Mouse (Mus musculus): ENCODE results near the gene Cacfd1. TPM values are rescaled to one million over a fixed set of nuclear protein-coding genes. Genes with fewer than 3 reads are reported as not detected.
A peak's percentile ranks its signal among the peaks of the same experiment; 100 is the strongest.

Gene Cacfd1
- total RNA-seq (2015; ENCODE audit: low replicate concordance) (1.2 and 4.4 TPM in 2 replicates), total RNA-seq (2017; ENCODE audit: low replicate concordance) (2.8 and 14.5 TPM in 2 replicates)

DNA sequence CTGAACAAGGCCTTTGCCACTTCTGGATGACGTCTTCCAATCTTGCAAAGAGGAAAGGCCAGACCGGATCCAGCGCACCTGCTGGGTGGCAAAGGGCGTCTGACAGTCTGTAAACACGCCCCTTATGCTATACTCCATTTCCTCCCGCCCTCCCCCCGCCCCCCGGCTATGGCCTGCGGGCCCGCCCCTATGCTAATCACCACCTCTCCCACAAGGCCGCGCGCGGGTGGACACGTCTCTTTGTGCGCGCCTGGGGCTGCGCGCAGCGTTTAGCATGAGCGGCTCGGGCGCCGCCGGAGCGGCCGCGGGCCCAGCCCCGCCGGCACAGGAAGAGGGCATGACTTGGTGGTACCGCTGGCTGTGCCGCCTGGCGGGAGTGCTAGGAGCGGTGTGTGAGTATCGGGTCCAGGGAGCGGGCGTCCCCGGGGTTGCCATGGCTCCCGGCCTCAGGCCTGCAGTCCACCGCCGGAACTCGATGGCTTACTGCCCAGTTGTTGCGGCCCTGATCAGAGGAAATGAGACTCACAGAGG is at the start of gene Cacfd1:
Gene Cacfd1, plus strand, starts transcription at position 213 of the 531 bp plus-strand sequence.
- ATAC-seq (replicated peaks; ENCODE audit: low FRiP score, poor library complexity, severe bottlenecking) = 0 out of 2 replicates have a peak, but pooled peaks have one; percentile 28

DNA sequence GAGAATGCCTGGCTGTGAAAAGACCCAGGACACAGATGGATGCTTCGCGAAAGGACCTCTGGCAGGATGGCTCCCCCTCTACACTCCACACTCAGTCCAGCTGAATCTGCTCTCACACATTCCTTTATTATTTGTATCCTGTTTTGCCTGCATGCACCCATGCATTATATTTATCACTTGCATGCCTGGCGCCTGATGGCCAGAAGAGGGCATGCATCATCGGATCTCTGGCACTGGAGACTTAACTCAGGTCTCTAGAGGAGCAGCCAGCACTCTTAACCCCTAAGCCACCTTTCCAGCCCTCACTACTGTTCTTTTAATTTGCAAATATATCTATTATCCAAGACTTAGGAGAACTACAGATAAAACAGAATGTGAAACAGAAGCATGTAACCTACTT is 49.0 kb upstream of the Cacfd1 start:
- no peak for ATAC-seq (replicated peaks; ENCODE audit: low FRiP score, poor library complexity, severe bottlenecking)

DNA sequence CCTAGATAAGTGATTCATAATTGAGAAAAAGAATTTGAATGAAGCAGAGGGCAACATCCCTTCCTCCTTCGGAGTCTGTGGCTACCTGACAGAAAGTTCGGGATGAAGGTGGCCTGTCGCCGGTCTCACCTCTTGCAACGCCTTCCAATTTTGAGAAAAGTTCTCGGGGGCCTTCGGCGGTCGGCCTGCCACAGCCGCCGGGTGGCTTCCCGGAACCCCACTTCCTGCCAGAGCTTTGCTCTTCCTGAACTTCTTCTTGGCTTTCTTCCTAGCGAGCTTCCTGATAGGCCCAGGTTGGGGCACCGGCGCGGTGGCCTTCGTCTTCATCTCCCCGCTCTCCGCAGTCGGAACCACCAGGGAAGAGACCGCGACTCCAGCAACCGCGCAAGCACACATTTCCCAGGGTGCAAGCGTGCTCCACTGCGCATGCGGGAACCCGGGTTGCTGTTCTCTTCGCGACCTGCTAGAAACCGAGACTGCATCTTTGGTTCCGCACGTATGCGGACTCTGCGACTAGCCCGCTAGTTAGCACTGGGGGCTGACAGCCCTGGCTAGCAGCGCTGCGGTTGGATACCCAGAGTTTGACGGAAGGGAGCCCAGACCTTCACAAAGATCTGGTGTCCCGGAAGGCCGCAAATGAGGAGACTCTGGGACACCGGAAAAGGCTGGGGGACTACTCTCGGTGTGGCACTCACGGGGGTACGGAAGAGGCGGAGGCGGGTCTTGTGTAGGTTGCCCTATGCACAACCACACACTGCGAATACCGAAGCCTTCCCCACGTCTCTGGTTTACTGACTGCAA is 45.6 kb upstream of the Cacfd1 start, which contains the start of gene Rexo4:
Gene Rexo4, minus strand, starts transcription at position 464 of the 801 bp plus-strand sequence.
- ATAC-seq (replicated peaks; ENCODE audit: low FRiP score, poor library complexity, severe bottlenecking) = peak; percentile 93

DNA sequence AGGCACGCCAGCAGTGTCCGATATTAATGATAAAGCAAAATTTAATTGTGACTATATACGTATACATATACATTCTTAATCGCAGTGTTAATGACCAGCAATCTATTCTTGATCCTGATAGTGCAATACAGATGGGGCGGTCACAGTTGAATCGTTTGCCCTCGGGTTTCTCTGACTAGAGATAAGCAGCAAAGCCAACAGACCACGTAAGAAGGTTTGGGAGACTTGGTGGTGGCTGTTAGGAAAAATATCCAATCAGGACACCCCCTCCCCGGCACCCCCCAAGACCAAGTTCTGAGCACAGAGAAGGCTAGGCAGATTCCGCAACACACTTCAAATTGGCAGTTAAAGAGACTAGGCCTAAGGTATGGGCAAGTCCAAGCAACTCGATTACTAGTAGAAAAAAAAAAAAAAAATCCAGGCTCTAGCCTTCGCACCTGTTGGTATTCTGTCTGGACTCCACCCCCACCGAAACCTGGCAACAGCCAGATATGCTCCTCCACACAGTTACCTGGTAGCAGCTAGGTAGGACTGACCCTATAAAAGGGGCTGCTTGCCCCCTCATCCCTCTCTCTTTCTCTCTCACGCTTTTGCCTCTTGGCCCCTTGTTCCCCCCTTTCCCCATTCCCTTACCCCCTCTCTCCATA is 44.9 kb upstream of the Cacfd1 start:
- ATAC-seq (replicated peaks; ENCODE audit: low FRiP score, poor library complexity, severe bottlenecking) = peak; percentile 16; the same call in 1 of the 2 replicates

DNA sequence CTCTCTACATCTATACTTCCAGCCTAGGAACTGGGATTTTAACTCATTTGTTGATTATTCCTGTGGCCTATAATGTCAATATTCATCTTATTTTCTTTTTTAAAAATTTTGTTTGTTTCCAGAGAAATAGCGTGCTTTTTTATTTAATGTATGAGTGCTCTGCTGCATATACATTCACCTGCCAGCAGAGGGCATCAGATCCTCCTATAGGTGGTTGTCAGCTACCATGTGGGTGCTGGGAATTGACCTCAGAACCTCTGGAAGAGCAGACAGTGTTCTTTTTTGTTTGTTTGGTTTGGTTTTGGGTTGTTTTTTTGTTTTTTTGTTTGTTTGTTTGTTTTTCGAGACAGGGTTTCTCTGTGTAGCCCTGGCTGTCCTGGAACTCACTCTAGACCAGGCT is 42.5 kb upstream of the Cacfd1 start:
- no peak for ATAC-seq (replicated peaks; ENCODE audit: low FRiP score, poor library complexity, severe bottlenecking)

DNA sequence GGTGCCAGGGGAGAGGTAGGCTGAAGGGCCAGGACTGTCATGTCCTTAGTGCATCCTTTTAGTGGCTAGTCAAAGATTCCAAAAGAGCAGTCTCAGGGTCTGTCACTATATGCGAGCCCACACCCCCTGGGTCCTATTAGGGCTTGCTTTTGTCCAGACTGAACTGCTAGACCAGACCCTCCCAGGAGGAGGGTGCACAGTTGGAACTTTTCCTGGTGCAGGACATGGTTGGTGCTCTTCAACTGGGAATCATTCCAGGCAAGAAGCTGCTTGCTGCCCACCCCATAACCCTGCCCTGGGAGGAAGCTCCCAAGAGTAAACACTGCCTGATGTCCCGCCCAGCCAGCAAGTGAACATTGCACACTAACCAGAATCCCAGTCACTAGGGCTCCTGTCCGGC is 36.6 kb upstream of the Cacfd1 start, which contains the start of gene Adamts13:
Gene Adamts13, plus strand, starts transcription at position 301 of the 400 bp plus-strand sequence.
- ATAC-seq (replicated peaks; ENCODE audit: low FRiP score, poor library complexity, severe bottlenecking) = no peak

DNA sequence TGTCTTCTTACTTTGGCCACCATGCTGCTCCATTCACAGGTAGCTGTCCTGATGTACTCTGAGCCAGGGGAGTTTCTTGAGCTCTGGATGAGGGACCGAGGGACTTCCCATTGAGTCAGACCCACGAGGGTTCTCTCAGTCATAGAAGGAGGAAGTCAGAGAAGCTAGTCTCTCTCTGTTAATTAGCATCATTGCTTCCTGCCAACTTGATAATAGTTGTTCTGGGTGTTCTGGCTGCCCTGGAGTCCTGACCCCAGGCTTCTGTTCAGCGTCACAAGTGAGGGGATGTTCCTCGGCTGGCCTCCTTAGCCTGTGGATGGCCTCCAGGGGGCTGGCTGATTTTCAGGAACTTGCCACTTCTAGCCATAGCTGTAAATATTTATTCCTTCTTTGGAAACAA is 35.8 kb upstream of the Cacfd1 start:
- ATAC-seq (replicated peaks; ENCODE audit: low FRiP score, poor library complexity, severe bottlenecking) = no peak

DNA sequence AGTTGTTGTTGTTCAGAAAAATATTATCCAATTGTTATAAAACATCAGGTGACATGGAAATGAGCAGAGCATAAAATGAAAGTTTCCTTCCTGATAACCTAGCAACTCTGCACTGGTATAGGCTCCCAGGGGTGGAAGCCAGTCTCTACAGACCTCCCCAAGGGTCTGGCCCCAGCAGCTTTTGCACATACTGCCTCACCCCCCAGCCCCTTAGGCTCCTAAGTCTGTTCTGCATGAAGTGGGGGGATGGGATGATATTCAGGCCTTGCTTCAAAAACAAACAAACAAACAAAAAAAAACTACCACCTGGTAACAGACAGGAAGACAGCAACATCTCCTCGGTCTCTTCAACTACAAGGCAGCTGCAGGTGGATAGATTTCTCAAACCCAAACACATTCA is 29.4 kb upstream of the Cacfd1 start:
- ATAC-seq (replicated peaks; ENCODE audit: low FRiP score, poor library complexity, severe bottlenecking) = no peak

DNA sequence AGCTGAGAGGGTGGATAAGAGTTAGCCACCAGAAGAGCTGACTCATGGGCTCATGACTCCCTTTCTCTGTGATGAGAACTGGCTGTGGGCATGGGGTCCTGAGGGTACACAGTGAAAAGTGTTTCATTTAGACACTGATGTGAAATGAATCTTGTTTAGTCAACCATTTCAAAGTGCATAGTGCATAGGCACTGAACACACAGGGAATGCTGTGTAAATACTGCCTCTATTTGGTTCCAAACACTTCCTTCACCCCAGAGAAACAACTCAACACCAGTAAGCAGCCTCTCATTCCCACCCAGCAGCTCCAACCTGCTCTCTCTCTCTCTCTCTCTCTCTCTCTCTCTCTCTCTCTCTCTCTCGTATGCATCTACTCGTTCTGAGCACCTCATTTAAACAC is 25.5 kb upstream of the Cacfd1 start:
- ATAC-seq (replicated peaks; ENCODE audit: low FRiP score, poor library complexity, severe bottlenecking) = no peak

DNA sequence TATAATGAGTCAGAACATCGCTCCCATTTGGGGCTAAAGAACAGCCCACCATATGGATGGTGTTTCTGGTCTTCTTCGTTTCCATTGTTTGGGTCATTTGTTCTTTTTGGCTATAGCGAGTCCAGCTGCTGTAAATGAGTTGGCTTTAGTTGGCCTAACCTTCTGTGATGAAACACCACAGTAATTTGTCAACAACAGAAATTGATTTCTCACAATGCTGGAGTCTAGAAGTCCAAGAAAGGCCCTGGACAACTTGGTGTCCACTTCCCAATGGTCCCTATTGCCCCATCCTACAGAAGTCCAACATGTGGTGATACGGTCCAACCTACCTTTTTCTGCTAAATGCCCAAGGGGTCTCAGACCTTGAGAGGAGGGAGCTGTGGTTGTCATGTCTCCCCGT is 25.1 kb upstream of the Cacfd1 start:
- ATAC-seq (replicated peaks; ENCODE audit: low FRiP score, poor library complexity, severe bottlenecking) = no peak

DNA sequence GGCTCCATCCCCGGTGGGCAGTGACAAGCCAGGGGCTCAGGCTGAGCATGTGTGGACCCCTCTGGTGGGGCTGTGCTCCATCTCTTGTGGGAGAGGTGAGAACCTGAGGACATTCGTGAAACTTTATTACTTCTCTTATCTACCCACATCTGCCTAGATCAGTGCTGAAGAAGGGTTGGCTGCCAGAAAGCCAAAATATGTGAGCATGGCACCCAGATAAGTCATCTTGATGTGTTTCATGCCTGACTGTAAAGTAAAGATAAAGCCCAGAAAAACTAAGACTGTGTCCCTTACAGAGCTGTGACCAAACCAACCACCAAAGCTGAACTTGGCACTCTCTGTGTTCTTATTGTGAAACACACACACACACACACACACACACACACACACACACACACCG is 15.8 kb upstream of the Cacfd1 start:
- ATAC-seq (replicated peaks; ENCODE audit: low FRiP score, poor library complexity, severe bottlenecking) = no peak

DNA sequence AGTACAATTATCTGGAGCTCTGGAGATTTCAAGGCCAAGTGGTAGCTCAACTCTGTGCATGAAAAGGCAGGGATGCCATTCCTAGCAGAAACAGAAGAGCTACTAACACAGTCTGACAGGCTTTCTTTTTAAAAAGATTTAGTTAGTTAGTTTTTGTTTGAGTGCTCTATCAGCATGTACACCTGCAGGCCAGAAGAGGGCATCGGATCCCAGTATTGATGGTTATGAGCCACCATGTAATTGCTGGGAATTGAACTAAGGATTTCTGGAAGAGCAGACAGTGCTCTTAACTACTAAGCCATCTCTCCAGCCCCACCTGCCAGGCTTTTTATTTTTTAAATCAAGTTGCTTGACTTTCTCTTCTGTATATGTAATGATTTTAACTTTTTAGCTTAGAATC is 12.2 kb upstream of the Cacfd1 start:
- ATAC-seq (replicated peaks; ENCODE audit: low FRiP score, poor library complexity, severe bottlenecking) = no peak

DNA sequence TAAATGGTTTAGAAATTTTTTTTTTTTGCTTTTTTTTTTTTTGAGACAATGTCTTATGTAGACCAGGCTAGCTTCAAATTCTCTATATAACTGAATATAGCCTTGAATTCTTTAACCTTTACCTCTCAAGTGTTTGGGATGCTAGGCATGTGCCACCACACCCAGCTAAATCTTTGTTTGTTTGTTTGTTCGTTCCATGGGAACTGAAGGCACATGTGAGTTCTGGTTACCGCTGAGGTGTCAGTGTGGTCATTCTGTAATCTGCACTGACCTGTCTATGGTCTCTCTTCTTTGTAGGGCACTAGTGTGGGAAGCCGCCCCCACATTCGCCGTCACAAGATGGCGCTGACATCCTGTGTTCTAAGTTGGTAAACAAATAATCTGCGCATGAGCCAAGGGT is 11.7 kb upstream of the Cacfd1 start:
- ATAC-seq (replicated peaks; ENCODE audit: low FRiP score, poor library complexity, severe bottlenecking) = no peak

DNA sequence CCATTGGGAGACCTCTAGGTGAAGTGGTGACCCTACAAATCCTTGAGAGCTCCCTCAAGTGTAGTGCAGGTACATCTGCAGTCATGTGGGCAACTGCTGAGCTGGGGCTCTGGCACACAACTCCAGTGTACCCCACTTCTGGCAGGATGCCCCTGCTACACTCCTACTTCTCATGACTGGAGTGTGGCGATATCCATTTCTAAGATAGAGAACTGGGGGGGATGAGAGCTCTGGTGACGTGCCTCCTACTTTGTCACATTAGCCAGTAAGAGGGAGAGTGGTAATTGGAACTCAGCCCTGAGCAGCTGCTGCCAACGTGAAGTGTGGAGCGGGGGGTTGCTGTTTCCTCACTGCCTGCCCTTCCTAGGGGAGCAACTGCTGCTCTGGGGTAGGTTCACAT is 3.5 kb upstream of the Cacfd1 start:
- no peak for ATAC-seq (replicated peaks; ENCODE audit: low FRiP score, poor library complexity, severe bottlenecking)

DNA sequence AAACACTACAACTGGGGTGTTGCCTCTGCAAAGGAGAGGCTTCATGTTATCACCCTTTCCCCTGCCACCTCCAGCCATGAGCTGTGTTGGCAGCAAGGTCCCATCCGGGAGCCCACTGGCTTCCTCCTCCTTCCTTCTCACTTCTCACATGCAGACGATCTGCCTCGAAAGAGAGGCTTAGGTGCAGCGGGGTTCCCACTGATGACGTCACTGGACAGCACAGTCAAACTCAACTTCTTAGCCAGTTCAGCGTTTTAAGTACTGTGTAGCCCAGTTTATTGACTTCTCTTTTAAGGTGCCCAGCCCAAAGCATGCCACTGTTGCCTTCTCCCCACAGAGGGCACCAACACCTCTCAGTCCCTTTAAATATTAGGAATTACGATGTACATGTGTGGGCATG is 2.0 kb upstream of the Cacfd1 start:
- ATAC-seq (replicated peaks; ENCODE audit: low FRiP score, poor library complexity, severe bottlenecking) = no peak

DNA sequence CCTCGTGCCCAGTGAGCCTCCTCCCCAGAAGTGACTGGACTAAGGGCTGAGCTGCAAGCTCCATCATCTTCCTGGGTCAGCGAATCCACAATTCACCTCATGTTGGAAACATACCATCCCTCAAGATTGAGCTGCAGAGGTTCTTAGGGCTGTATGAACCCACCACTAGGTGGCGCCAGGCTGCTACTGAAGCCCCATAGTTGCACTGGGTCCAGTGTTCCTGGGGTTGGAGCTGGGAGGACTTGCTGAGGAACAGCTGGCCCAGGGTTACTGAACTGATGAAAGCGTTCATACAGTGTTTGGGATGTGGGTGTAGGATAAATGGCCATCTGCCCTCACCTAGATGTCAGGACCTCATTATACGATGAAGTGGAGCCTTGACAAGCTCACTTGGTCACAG is 8.1 kb downstream of the Cacfd1 start:
- ATAC-seq (replicated peaks; ENCODE audit: low FRiP score, poor library complexity, severe bottlenecking) = 0 out of 2 replicates have a peak, but pooled peaks have one; percentile 48

DNA sequence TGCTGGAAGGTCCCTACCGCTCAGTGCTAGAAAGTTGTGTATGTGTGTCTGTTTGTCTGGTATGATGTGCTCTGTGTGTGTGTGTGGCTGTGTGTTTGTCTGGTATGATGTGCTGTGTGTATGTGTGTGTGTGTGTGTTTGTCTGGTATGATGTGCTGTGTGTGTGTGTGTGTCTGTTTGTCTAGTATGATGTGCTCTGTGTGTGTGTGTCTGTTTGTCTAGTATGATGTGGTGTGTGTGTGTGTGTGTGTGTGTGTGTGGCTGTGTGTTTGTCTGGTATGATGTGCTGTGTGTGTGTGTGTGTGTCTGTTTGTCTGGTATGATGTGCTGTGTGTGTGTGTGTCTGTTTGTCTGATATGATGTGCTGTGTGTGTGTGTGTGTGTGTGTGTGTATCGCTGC is 9.8 kb downstream of the Cacfd1 start:
- no peak for ATAC-seq (replicated peaks; ENCODE audit: low FRiP score, poor library complexity, severe bottlenecking)

DNA sequence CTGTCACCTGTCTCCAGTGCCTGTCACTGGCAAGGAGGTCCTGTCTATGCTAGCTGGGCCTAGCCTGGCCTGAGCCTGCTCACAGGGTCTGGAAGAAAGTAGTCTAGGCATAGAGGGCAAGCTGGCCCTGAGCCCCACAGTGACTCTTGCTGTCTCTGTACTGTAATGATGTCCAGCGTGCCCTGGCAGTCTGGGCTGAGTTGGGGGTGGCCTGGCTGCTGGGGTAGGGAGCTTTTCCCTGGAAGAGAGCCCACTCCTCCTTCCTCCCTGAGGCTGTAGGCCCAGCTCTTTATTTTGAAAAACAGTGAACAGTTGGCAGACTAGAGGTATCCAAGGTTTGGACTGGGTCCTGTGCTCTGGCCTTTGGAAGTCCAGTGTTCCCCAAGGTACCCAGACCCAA is 11.4 kb downstream of the Cacfd1 start:
- ATAC-seq (replicated peaks; ENCODE audit: low FRiP score, poor library complexity, severe bottlenecking) = no peak

DNA sequence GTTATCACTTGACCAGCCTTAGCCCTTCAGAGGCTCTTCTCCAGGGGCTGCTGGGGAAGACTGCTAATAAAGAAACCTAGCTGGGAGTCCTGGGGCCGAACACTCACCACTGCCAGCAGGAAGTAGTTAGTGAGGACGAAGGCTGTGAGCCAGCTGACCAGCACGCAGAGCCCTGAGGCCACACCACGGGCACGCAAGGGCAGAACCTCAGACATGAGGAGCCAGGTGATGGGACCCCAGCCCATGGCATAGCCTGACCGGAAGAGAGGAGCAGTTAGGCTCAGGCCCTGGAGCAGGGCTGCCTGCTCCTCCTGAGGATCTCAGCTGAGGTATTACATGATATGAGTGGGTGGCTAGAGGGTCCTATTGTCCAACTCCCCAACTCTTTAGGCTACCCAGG is 12.9 kb downstream of the Cacfd1 start:
- no peak for ATAC-seq (replicated peaks; ENCODE audit: low FRiP score, poor library complexity, severe bottlenecking)

DNA sequence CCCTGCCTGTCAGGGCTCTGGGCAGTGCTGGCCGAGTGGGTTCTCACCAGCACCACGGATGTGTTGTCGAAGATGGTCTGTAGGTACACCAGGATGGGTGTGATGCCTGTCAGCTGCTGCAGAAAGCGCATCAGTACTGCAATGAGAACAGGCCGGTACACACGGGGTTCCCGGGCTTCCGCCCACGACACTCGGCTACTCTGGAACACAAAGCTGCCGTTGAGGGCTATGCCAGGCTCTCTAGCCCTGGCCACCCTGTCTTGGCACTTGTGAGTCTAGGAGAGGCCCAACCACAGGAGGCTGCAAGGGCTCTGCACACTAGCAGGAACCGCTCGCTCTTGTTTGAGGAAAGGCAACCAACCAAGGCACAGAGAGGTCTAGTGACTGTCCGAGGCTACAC is 14.4 kb downstream of the Cacfd1 start:
- no peak for ATAC-seq (replicated peaks; ENCODE audit: low FRiP score, poor library complexity, severe bottlenecking)

DNA sequence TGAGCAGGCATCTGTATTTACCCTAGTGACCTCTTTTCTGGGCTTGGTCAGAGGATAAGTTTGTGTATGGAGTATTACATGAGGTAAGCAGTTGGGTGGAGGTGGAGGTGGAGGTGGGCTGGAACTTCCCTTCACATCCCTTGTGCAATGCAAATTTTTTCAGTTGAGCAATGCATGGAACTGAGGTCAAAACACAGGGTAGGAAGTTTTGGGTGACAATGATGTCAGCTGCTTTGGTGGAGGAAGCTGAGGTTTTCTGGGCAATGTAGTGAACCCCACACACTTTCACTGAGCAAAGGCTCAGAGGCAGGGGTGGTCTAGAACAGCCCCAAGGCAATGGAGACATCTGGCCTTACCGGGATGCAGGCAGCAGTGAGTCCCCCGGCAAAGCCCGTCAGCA is 15.8 kb downstream of the Cacfd1 start:
- ATAC-seq (replicated peaks; ENCODE audit: low FRiP score, poor library complexity, severe bottlenecking) = no peak
